Mouse (Mus musculus) liver, adult 2 months (tissue): ENCODE measurements around the gene Itgax. TPM values are rescaled to one million over a fixed set of nuclear protein-coding genes. Genes with fewer than 3 reads are reported as not detected.
"Not testable (repeated sequence)": the region's sequence is repeated elsewhere in the genome, so short reads cannot be mapped to it uniquely, and the experiment has no call there.

Source experiments
- DNase-seq: peaks from one replicate; pipeline ENCODE4 v3.0.0-alpha.2; 2011; ENCODE audit warnings: low read depth, low spot score; ENCODE audit errors: extremely low read depth
- H3K27ac ChIP-seq: fragments of 200-500 bp; replicated peaks from 2 replicates; pipeline ENCODE4 v1.5.1; 2012; ENCODE audit warnings: low read depth, mild to moderate bottlenecking, control low read depth, inconsistent platforms, low read length; ENCODE audit not compliant: insufficient read depth
- H3K27me3 ChIP-seq: fragments of 200-500 bp; 2 replicates; pipeline ENCODE4 v1.6.1; 2012; ENCODE audit warnings: mild to moderate bottlenecking, moderate library complexity, low read length, inconsistent platforms; ENCODE audit not compliant: control insufficient read depth, insufficient read depth
- H3K36me3 ChIP-seq: fragments of 200-500 bp; 2 replicates; pipeline ENCODE4 v1.6.1; 2012; ENCODE audit warnings: low read length, inconsistent platforms; ENCODE audit not compliant: control insufficient read depth, insufficient read depth
- H3K4me1 ChIP-seq: fragments of 200-500 bp; 2 replicates; pipeline ENCODE4 v1.6.1; 2011; ENCODE audit warnings: low read length; ENCODE audit not compliant: control insufficient read depth, insufficient read depth
- H3K4me3 ChIP-seq: fragments of 200-500 bp; 2 replicates; pipeline ENCODE4 v1.5.1; 2011; ENCODE audit warnings: low read depth, mild to moderate bottlenecking, control low read depth, low read length, moderate library complexity; ENCODE audit not compliant: insufficient read depth
- H3K79me2 ChIP-seq: fragments of 200-500 bp; 2 replicates; pipeline ENCODE4 v1.6.1; 2012; ENCODE audit warnings: inconsistent platforms, mild to moderate bottlenecking, low read length, moderate library complexity; ENCODE audit not compliant: control insufficient read depth, insufficient read depth
- H3K9ac ChIP-seq: fragments of 200-500 bp; 2 replicates; pipeline ENCODE4 v1.6.1; 2012; ENCODE audit warnings: low read depth, mild to moderate bottlenecking, control low read depth, inconsistent platforms, low read length
- CTCF ChIP-seq: fragments of 200-500 bp; IDR thresholded peaks from 2 replicates; pipeline ENCODE4 v1.5.1; 2011; ENCODE audit warnings: low read depth, low read length, control low read depth
- POLR2A ChIP-seq: fragments of 200-500 bp; IDR thresholded peaks from 2 replicates; pipeline ENCODE4 v1.6.1; 2011; ENCODE audit warnings: low read length, control low read depth; ENCODE audit not compliant: insufficient read depth; ENCODE audit errors: extremely low read depth
- WGBS: fragments of 180-500 bp; shearing (Covaris S2); methylation state at CpG from one replicate; pipeline ENCODE4 v1.1.7; 2018; 5-methylcytosine and 5-hydroxymethylcytosine counted together
- polyA plus RNA-seq: library from polyadenylated mRNA; depleted of rRNA; stranded (reverse); fragments of >200 nt; gene quantifications from 2 replicates; pipeline ENCODE4 v1.2.3, GENCODE M21; 2012
- total RNA-seq: library from RNA; depleted of rRNA; stranded (reverse); fragments of >200 nt; gene quantifications from 2 replicates; pipeline ENCODE4 v1.2.3, GENCODE M21; 2014

The Itgax gene
- total and polyA plus RNA-seq, 2 experiments: 0.46 to 0.56 TPM

- TF ChIP-seq CTCF (no peak), POLR2A (no peak)
- DNase-seq: no peak
- WGBS: 85% methylated on average over 8 of the region's 8 CpGs
- Histone ChIP-seq H3K27me3 (no peaks in the 10 kb centered on the region), H3K4me1 (no peaks in the 10 kb centered on the region), H3K4me3 (no peak overlapping the region), H3K79me2 (no peaks in the 10 kb centered on the region), H3K36me3 (no peaks in the 10 kb centered on the region), H3K9ac (no peak overlapping the region), H3K27ac (no peak overlapping the region)
Measured at GRCm38 (mm10) chr7:128150970-128151369, 21.6 kb downstream of the Itgax start.

GRCm38 (mm10) chr7:128154076-128154475, 24.7 kb downstream of the Itgax start, which contains the start of gene Itgad:
Gene Itgad, plus strand, starts transcription at chr7:128154376.
- H3K79me2 ChIP-seq: no peaks in the 10 kb centered on the region
- 93% methylated on average over 21 of the region's 21 CpGs for WGBS
- H3K4me1 ChIP-seq: no peaks in the 10 kb centered on the region
- H3K27me3 ChIP-seq: no peaks in the 10 kb centered on the region
- H3K4me3 ChIP-seq: no peak within 1 kb of the TSS
- no peaks in the 10 kb centered on the region for H3K36me3 ChIP-seq
- no peak for DNase-seq
- no peak within 1 kb of the TSS for H3K27ac ChIP-seq
- no peak for TF ChIP-seq POLR2A
- TF ChIP-seq CTCF: no peak
- no peak within 1 kb of the TSS for H3K9ac ChIP-seq

- Histone ChIP-seq H3K27me3 (no peaks in the 10 kb centered on the region), H3K27ac (no peak overlapping the region), H3K36me3 (no peaks in the 10 kb centered on the region), H3K79me2 (no peaks in the 10 kb centered on the region), H3K4me1 (no peaks in the 10 kb centered on the region), H3K4me3 (no peak overlapping the region), H3K9ac (no peak overlapping the region)
- 23% methylated on average over 10 of the region's 10 CpGs for WGBS
- DNase-seq: peak; percentile 32
- TF ChIP-seq CTCF: no peak
- TF ChIP-seq POLR2A: no peak
Measured at GRCm38 (mm10) chr7:128154924-128155323, 25.6 kb downstream of the Itgax start.

- H3K79me2 ChIP-seq, H3K36me3 ChIP-seq, H3K27me3 ChIP-seq, H3K4me1 ChIP-seq, H3K9ac ChIP-seq, H3K27ac ChIP-seq, H3K4me3 ChIP-seq, DNase-seq: not testable (repeated sequence)
- WGBS: 80% methylated on average over 8 of the region's 8 CpGs
Measured at GRCm38 (mm10) chr7:128158688-128159354, 29.5 kb downstream of the Itgax start.

GRCm38 (mm10) chr7:128164001-128164400, 34.7 kb downstream of the Itgax start:
- no peaks in the 10 kb centered on the region for H3K36me3 ChIP-seq
- DNase-seq: no peak
- 95% methylated on average over 4 of the region's 4 CpGs for WGBS
- H3K4me1 ChIP-seq: no peaks in the 10 kb centered on the region
- no peak overlapping the region for H3K27ac ChIP-seq
- no peaks in the 10 kb centered on the region for H3K27me3 ChIP-seq
- no peaks in the 10 kb centered on the region for H3K79me2 ChIP-seq
- TF ChIP-seq CTCF (no peak), POLR2A (no peak)
- H3K9ac ChIP-seq: no peak overlapping the region
- H3K4me3 ChIP-seq: no peak overlapping the region

- WGBS: 89% methylated on average over 7 of the region's 7 CpGs
- Histone ChIP-seq H3K4me1 (no peaks in the 10 kb centered on the region), H3K27ac (no peak overlapping the region), H3K36me3 (no peaks in the 10 kb centered on the region), H3K9ac (no peak overlapping the region), H3K4me3 (no peak overlapping the region), H3K27me3 (no peaks in the 10 kb centered on the region), H3K79me2 (no peaks in the 10 kb centered on the region)
- TF ChIP-seq CTCF: no peak
- TF ChIP-seq POLR2A: no peak
- no peak for DNase-seq
Measured at GRCm38 (mm10) chr7:128166391-128166790, 37.0 kb downstream of the Itgax start.
